14 mouse cellular contexts compared by ENCODE assay signal in genomic region chr13:90490991-90491951, GRCm38 (mm10).
DNase-seq lines count a peak whose midpoint lies in the region; ATAC-seq lines count a peak whose summit lies in the region.
"Had no signal": no experiment of that assay in that cellular context is flagged by ENCODE, and none has a peak within 500 bp of the region (broad histone marks: within the 10 kb centered on the region; RNA-seq: fewer than 3 reads in every experiment).

No protein-coding gene starts in this region.

- WGBS in heart, embryonic 13.5 days = 31% methylated on average over 8 of the region's 8 CpGs
- WGBS in lung, embryonic 15.5 days = 24% methylated on average over 8 of the region's 8 CpGs
- 35% methylated on average over 8 of the region's 8 CpGs for WGBS in forebrain, embryonic 14.5 days
- WGBS in neural tube, embryonic 12.5 days = 33% methylated on average over 8 of the region's 8 CpGs

- H3K9ac ChIP-seq in heart, embryonic 13.5 days = 0 out of 2 replicates have a peak overlapping the region, but pooled peaks have one; percentile 33
- H3K9ac ChIP-seq in lung, embryonic 15.5 days = no peak overlapping the region
- no peak overlapping the region for H3K9ac ChIP-seq in forebrain, embryonic 14.5 days (ENCODE audit: low read length)
- H3K9ac ChIP-seq in neural tube, embryonic 12.5 days = no peak overlapping the region
- H3K9ac ChIP-seq: liver, postnatal 0 days had no signal

- no peaks in the 10 kb centered on the region for H3K27me3 ChIP-seq in heart, embryonic 13.5 days (replicated peaks)
- no peaks in the 10 kb centered on the region for H3K27me3 ChIP-seq in lung, embryonic 15.5 days
- H3K27me3 ChIP-seq in forebrain, embryonic 14.5 days (replicated peaks; ENCODE audit: control insufficient read depth, insufficient read depth, low read length) = no peaks in the 10 kb centered on the region
- H3K27me3 ChIP-seq in neural tube, embryonic 12.5 days (replicated peaks) = no peaks in the 10 kb centered on the region
- H3K27me3 ChIP-seq: megakaryocyte, embryonic 14.5 days had no signal

- peak overlapping the region; percentile 48 for H3K27ac ChIP-seq in heart, embryonic 13.5 days (replicated peaks)
- H3K27ac ChIP-seq in lung, embryonic 15.5 days = no peak overlapping the region
- H3K27ac ChIP-seq in forebrain, embryonic 14.5 days (ENCODE audit: low read depth, low read length) = no peak overlapping the region
- no peak overlapping the region for H3K27ac ChIP-seq in neural tube, embryonic 12.5 days

- ATAC-seq in heart, embryonic 13.5 days (ENCODE audit: extremely low read depth, insufficient number of reproducible peaks, low FRiP score, low TSS enrichment) = no peak
- peak; percentile 55; the same call in 1 of the 2 replicates for ATAC-seq in lung, embryonic 15.5 days (ENCODE audit: borderline replicate concordance, extremely low read depth, low FRiP score, low TSS enrichment)
- peak; percentile 63; the same call in 1 of the 2 replicates for ATAC-seq in forebrain, embryonic 14.5 days
- peak; percentile 56; the same call in 1 of the 2 replicates for ATAC-seq in neural tube, embryonic 12.5 days (ENCODE audit: low FRiP score, low read depth)
- ATAC-seq in frontal cortex, adult (ENCODE audit: low TSS enrichment) = no peak
- ATAC-seq: liver, postnatal 0 days had no signal

- peaks cover 17% of the 10 kb centered on the region for H3K4me1 ChIP-seq in heart, embryonic 13.5 days
- H3K4me1 ChIP-seq in lung, embryonic 15.5 days = no peaks in the 10 kb centered on the region
- H3K4me1 ChIP-seq in forebrain, embryonic 14.5 days (ENCODE audit: control insufficient read depth, insufficient read depth, low read length) = peaks cover 3% of the 10 kb centered on the region; the same call in 1 of the 2 replicates
- H3K4me1 ChIP-seq in neural tube, embryonic 12.5 days = no peaks in the 10 kb centered on the region
- H3K4me1 ChIP-seq: megakaryocyte, embryonic 14.5 days had no signal

- H3K4me2 ChIP-seq in heart, embryonic 13.5 days = peak overlapping the region; percentile 24; the same call in 1 of the 2 replicates
- H3K4me2 ChIP-seq in lung, embryonic 15.5 days = no peak overlapping the region
- H3K4me2 ChIP-seq in forebrain, embryonic 14.5 days (ENCODE audit: low read length) = no peak overlapping the region
- no peak overlapping the region for H3K4me2 ChIP-seq in neural tube, embryonic 12.5 days (replicated peaks)

- no peaks in the 10 kb centered on the region for H3K36me3 ChIP-seq in heart, embryonic 13.5 days
- no peaks in the 10 kb centered on the region for H3K36me3 ChIP-seq in lung, embryonic 15.5 days
- H3K36me3 ChIP-seq in forebrain, embryonic 14.5 days (ENCODE audit: control insufficient read depth, insufficient read depth, low read length) = no peaks in the 10 kb centered on the region
- H3K36me3 ChIP-seq in neural tube, embryonic 12.5 days = no peaks in the 10 kb centered on the region

- H3K9me3 ChIP-seq in heart, embryonic 13.5 days = no peaks in the 10 kb centered on the region
- no peaks in the 10 kb centered on the region for H3K9me3 ChIP-seq in lung, embryonic 15.5 days
- H3K9me3 ChIP-seq in forebrain, embryonic 14.5 days (replicated peaks; ENCODE audit: control insufficient read depth, low read length) = no peaks in the 10 kb centered on the region
- no peaks in the 10 kb centered on the region for H3K9me3 ChIP-seq in neural tube, embryonic 12.5 days

- no peak overlapping the region for H3K4me3 ChIP-seq in heart, embryonic 13.5 days
- no peak overlapping the region for H3K4me3 ChIP-seq in lung, embryonic 15.5 days
- no peak overlapping the region for H3K4me3 ChIP-seq in forebrain, embryonic 14.5 days (ENCODE audit: low read depth, low read length)
- no peak overlapping the region for H3K4me3 ChIP-seq in neural tube, embryonic 12.5 days
- H3K4me3 ChIP-seq: erythroblast, embryonic 14.5 days; megakaryocyte, embryonic 14.5 days had no signal

- no peak for DNase-seq in heart, adult 8-10 months (ENCODE audit: low spot score)
- DNase-seq in lung, adult 18-20 months = no peak
- no peak for DNase-seq in forebrain, embryonic 14.5 days (ENCODE audit: low spot score)
- no peak for DNase-seq in c-Kit-positive CD71-positive TER-119-positive erythroid progenitor cells, embryonic 14.5 days (ENCODE audit: low spot score)
- DNase-seq: adrenal gland, postnatal 10 days; cerebellum, postnatal 10 days; kidney, postnatal 36 days; liver, postnatal 0 days had no signal

Comparison
In these comparisons a context has a peak if more than half of its experiments do, and no peak if none do; other contexts are left out.
1. ATAC-seq: peak in lung, embryonic 15.5 days (single experiment), forebrain, embryonic 14.5 days (single experiment) and neural tube, embryonic 12.5 days (single experiment); none in heart, embryonic 13.5 days (single experiment) and frontal cortex, adult (single experiment).